Mouse (Mus musculus) stomach, postnatal 0 days (tissue): ENCODE results near the gene 4930556J24Rik. TPM values are rescaled to one million over a fixed set of nuclear protein-coding genes. Genes with fewer than 3 reads are reported as not detected.

ENCODE experiments used
- ATAC-seq: fragments of 200-750 bp; cut with Nextera tagmentation; 2 replicates; pipeline ENCODE4 v1.8.0; 2017; ENCODE audit not compliant: low FRiP score, low TSS enrichment
- DNase-seq: peaks from one replicate; pipeline ENCODE4 v3.0.0-alpha.2; 2016; ENCODE audit warnings: low spot score
- H3K27ac ChIP-seq: fragments of 300-500 bp; sonication (generic); replicated peaks from 2 replicates; pipeline ENCODE4 v1.5.1; 2014; ENCODE audit warnings: mild to moderate bottlenecking, control low read depth
- H3K27me3 ChIP-seq: fragments of 300-500 bp; sonication (generic); 2 replicates; pipeline ENCODE4 v1.6.1; 2014; ENCODE audit warnings: low read length; ENCODE audit not compliant: control insufficient read depth, insufficient read depth
- H3K36me3 ChIP-seq: fragments of 300-500 bp; sonication (generic); 2 replicates; pipeline ENCODE4 v1.6.1; 2014; ENCODE audit warnings: low read length, mixed read lengths; ENCODE audit not compliant: control insufficient read depth, insufficient read depth
- H3K4me1 ChIP-seq: fragments of 300-500 bp; sonication (generic); replicated peaks from 2 replicates; pipeline ENCODE4 v1.6.1; 2014; ENCODE audit warnings: antibody characterized with exemption; ENCODE audit not compliant: control insufficient read depth, insufficient read depth
- H3K4me2 ChIP-seq: fragments of 300-500 bp; sonication (generic); replicated peaks from 2 replicates; pipeline ENCODE4 v1.6.1; 2014; ENCODE audit warnings: low read depth, mild to moderate bottlenecking, control low read depth, moderate library complexity
- H3K4me3 ChIP-seq: fragments of 300-500 bp; sonication (generic); 2 replicates; pipeline ENCODE4 v1.5.1; 2014; ENCODE audit warnings: low read depth, low read length, control low read depth
- H3K9ac ChIP-seq: fragments of 300-500 bp; sonication (generic); 2 replicates; pipeline ENCODE4 v1.6.1; 2014; ENCODE audit warnings: mild to moderate bottlenecking, low read length, control low read depth, mixed read lengths
- H3K9me3 ChIP-seq: fragments of 300-500 bp; sonication (generic); 2 replicates; pipeline ENCODE4 v1.6.1; 2016; ENCODE audit warnings: low read length; ENCODE audit not compliant: control insufficient read depth
- CTCF ChIP-seq: IDR thresholded peaks from 2 replicates; pipeline ENCODE4 v1.5.1; 2016; ENCODE audit warnings: antibody characterized with exemption, low read depth, mild to moderate bottlenecking, moderate library complexity
- EP300 ChIP-seq: optimal IDR thresholded peaks from 2 replicates; pipeline ENCODE3; 2016; ENCODE audit warnings: antibody characterized with exemption
- WGBS: fragments of 180-500 bp; shearing (Covaris S2); extraction: QIAGEN DNeasy Blood & Tissue Kit; methylation state at CpG from one replicate; pipeline ENCODE4 v1.1.7; 2014; 5-methylcytosine and 5-hydroxymethylcytosine counted together
- polyA plus RNA-seq: library from polyadenylated mRNA; unstranded; fragments of >200 nt; fragmentation: Nextera tagmentation; extraction: Ambion mirVana; gene quantifications from 2 replicates; pipeline ENCODE4 v1.2.1, GENCODE M21; 2015

The 4930556J24Rik gene
- polyA plus RNA-seq, 1 experiment from 2014 or later, result 0.08 TPM

DNA sequence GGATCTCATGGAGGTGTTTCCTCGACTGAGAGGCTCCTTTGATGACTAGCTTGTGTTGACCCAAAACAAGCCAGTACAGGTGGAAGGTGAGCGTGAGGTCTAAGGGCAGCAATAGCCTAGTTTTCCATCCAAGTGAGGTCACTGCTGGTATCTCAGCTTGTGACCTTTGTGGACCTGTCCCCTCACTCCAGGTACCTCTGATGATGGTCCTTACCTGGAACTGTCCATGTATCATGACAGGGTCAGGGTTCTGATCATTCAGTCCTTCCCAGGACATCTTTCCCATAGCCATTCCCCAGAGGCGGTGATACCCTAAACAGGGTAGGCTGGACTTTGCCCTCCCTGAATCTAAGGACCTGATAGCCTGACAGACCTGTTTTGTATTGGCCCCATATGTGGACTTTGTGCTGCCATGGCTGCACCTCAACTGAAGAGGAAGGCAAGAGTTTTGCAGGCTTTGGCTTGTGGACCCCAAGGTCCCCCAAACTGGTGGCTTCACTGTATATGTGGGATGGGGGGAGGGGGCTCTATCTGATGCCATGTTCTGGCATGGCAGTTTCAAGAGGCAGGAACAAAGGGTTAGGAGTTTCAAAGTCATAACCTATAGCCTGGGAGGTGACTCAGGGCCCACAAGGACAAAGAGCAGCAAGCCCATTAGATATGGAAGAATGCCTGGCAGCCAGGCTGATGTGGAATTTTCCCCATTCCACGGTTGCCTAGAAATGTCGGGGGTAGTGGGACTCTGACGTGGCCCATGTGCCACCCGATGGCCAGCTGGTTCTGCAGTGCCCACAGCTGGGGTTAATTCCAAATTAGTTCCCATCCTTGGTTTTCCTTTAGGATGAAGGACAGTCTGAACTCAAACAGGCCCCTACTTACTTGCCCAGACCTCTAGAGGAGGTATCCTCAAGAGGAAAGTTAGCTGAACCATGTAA is 6.0 kb upstream of the 4930556J24Rik start:
- H3K27me3 ChIP-seq, result no peaks in the 10 kb centered on the region
- peak overlapping the region; percentile 49 for H3K4me2 ChIP-seq
- 0 out of 2 replicates have a peak, but pooled peaks cover 2% of the 10 kb centered on the region for H3K4me1 ChIP-seq
- 60% methylated on average over 7 of the region's 7 CpGs for WGBS
- no peaks in the 10 kb centered on the region for H3K9me3 ChIP-seq
- H3K4me3 ChIP-seq, result peak overlapping the region; percentile 41
- DNase-seq (peak; percentile 58), ATAC-seq (peak; percentile 61)
- TF ChIP-seq CTCF, result no peak
- H3K36me3 ChIP-seq, result peaks cover 9% of the 10 kb centered on the region
- peak overlapping the region; percentile 83 for H3K27ac ChIP-seq
- no peak overlapping the region for H3K9ac ChIP-seq

DNA sequence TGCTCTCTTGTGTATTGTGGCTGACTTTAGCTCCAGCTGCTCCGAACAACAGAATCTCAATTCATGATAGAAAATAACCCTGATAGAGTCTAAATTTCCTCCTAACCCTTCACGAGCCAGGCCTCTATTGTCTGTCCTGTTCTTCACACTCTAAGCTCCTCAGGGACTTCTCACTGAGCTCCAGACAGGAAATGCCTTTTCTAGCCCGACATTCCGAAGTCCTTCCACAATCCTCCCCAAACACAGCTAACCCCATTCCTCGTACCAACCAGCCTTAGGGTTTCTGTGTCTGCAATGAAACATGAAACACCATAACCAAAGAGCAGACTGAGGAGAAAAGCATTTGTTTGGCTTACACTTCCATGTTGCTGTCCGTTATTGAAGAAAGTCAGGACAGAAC is 5.0 kb upstream of the 4930556J24Rik start:
- Histone ChIP-seq H3K4me2 (no peak overlapping the region), H3K4me1 (no peaks in the 10 kb centered on the region), H3K4me3 (no peak overlapping the region), H3K27me3 (no peaks in the 10 kb centered on the region), H3K9ac (no peak overlapping the region), H3K9me3 (no peaks in the 10 kb centered on the region), H3K27ac (no peak overlapping the region), H3K36me3 (peaks cover 9% of the 10 kb centered on the region)
- no peak for TF ChIP-seq EP300
- TF ChIP-seq CTCF, result no peak
- no peak for DNase-seq
- no peak for ATAC-seq
- 67% methylated on average over 6 of the region's 6 CpGs for WGBS

DNA sequence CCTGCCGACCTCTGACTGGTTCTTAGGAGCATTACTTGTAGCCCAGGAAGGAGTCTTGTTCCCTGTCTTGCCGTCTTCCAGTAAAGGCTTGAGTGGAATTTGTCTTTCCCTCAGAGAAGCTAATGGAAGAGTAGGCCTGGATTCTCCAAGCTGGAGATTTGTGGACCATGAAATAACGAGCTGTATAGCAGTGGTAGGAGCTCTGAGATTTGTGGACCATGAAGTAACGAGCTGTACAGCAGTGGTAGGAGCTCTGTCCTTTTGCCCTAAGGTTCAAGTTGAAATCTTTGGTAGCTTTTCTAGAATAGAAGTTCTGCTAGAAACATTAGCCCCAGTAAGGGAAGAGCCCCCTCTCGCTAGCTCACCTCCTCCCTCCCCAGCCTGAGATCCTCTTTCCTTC is 1.8 kb upstream of the 4930556J24Rik start:
- H3K9ac ChIP-seq, result no peak overlapping the region
- TF ChIP-seq EP300, result no peak
- TF ChIP-seq CTCF, result no peak
- peaks cover 19% of the 10 kb centered on the region for H3K36me3 ChIP-seq
- WGBS, result 88% methylated on average over 5 of the region's 5 CpGs
- H3K27me3 ChIP-seq, result no peaks in the 10 kb centered on the region
- no peak overlapping the region for H3K4me3 ChIP-seq
- no peaks in the 10 kb centered on the region for H3K4me1 ChIP-seq
- DNase-seq, result no peak
- H3K4me2 ChIP-seq, result no peak overlapping the region
- H3K27ac ChIP-seq, result no peak overlapping the region
- ATAC-seq, result no peak
- no peaks in the 10 kb centered on the region for H3K9me3 ChIP-seq

- no peaks in the 10 kb centered on the region for H3K9me3 ChIP-seq
- no peaks in the 10 kb centered on the region for H3K4me1 ChIP-seq
- WGBS, result 73% methylated on average over 3 of the region's 3 CpGs
- H3K36me3 ChIP-seq, result peaks cover 28% of the 10 kb centered on the region
- no peak overlapping the region for H3K9ac ChIP-seq
- no peak overlapping the region for H3K27ac ChIP-seq
- H3K4me3 ChIP-seq, result no peak overlapping the region
- no peaks in the 10 kb centered on the region for H3K27me3 ChIP-seq
- TF ChIP-seq EP300 (no peak), CTCF (no peak)
- H3K4me2 ChIP-seq, result no peak overlapping the region
- ATAC-seq (no peak), DNase-seq (no peak)
These were observed 2.3 kb downstream of the 4930556J24Rik start for GRCm38 (mm10) chr11:3974311-3974710.

DNA sequence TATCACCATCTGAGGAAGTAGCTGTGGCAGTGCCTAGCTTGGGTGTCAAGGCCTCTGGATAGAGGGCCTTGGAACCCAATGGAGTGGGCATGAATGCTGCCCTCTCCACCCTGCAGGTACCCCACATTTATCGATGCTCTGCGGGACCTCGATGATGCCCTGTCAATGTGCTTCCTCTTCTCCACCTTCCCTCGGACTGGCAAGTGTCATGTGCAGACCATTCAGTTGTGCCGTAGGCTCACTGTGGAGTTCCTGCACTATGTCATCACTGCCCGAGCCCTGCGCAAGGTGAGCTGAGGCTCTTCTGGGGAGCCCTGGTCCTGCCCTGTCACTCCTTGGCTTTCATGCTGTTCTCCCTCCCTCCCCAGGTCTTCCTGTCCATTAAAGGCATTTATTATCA is 3.5 kb downstream of the 4930556J24Rik start:
- H3K27ac ChIP-seq, result no peak overlapping the region
- no peaks in the 10 kb centered on the region for H3K9me3 ChIP-seq
- TF ChIP-seq EP300 (no peak), CTCF (no peak)
- H3K9ac ChIP-seq, result no peak overlapping the region
- WGBS, result 90% methylated on average over 7 of the region's 7 CpGs
- no peaks in the 10 kb centered on the region for H3K4me1 ChIP-seq
- no peak for ATAC-seq
- no peak overlapping the region for H3K4me2 ChIP-seq
- no peak overlapping the region for H3K4me3 ChIP-seq
- no peaks in the 10 kb centered on the region for H3K27me3 ChIP-seq
- peaks cover 26% of the 10 kb centered on the region for H3K36me3 ChIP-seq
- no peak for DNase-seq

- no peak overlapping the region for H3K27ac ChIP-seq
- no peaks in the 10 kb centered on the region for H3K9me3 ChIP-seq
- H3K9ac ChIP-seq, result no peak overlapping the region
- no peak overlapping the region for H3K4me3 ChIP-seq
- ATAC-seq (no peak), DNase-seq (no peak)
- H3K4me1 ChIP-seq, result 0 out of 2 replicates have a peak, but pooled peaks cover 2% of the 10 kb centered on the region
- TF ChIP-seq EP300, result no peak
- no peak for TF ChIP-seq CTCF
- H3K27me3 ChIP-seq, result no peaks in the 10 kb centered on the region
- H3K4me2 ChIP-seq, result no peak overlapping the region
- peaks cover 17% of the 10 kb centered on the region for H3K36me3 ChIP-seq
- WGBS, result 90% methylated on average over 7 of the region's 7 CpGs
These were observed 6.2 kb downstream of the 4930556J24Rik start for GRCm38 (mm10) chr11:3970361-3970760.
